Mouse (Mus musculus) small intestine, adult 2 months (tissue): ENCODE measurements at regions not wholly inside any gene's neighbourhood (a gene's known extent, or its start where the extent isn't known, plus 50 kb on each side); places are given as distances from the start of the nearest gene placed in this dataset.

ENCODE experiments used
- H3K27ac ChIP-seq: fragments of 200-500 bp; 2 replicates; pipeline ENCODE4 v1.5.1; 2012; ENCODE audit warnings: low read depth, low read length, control low read depth, inconsistent platforms; ENCODE audit not compliant: insufficient read depth
- H3K27me3 ChIP-seq: fragments of 200-500 bp; 2 replicates; pipeline ENCODE4 v1.6.1; 2012; ENCODE audit warnings: mild to moderate bottlenecking, moderate library complexity, low read length, inconsistent platforms; ENCODE audit not compliant: control insufficient read depth, insufficient read depth
- H3K36me3 ChIP-seq: fragments of 200-500 bp; 2 replicates; pipeline ENCODE4 v1.6.1; 2012; ENCODE audit warnings: mild to moderate bottlenecking, low read length, control low read depth, inconsistent platforms; ENCODE audit not compliant: control insufficient read depth, insufficient read depth
- H3K4me1 ChIP-seq: fragments of 200-500 bp; 2 replicates; pipeline ENCODE4 v1.6.1; 2012; ENCODE audit warnings: low read length, inconsistent platforms, mixed read lengths; ENCODE audit not compliant: control insufficient read depth, insufficient read depth, insufficient read length
- H3K4me3 ChIP-seq: fragments of 200-500 bp; 2 replicates; pipeline ENCODE4 v1.5.1; 2012; ENCODE audit warnings: low read depth, mild to moderate bottlenecking, control low read depth, inconsistent platforms, low read length, moderate library complexity
- CTCF ChIP-seq: fragments of 200-500 bp; IDR thresholded peaks from 2 replicates; pipeline ENCODE4 v1.5.1; 2012; ENCODE audit warnings: low read depth, mild to moderate bottlenecking, control low read depth, inconsistent platforms, low read length, moderate library complexity, mixed read lengths; ENCODE audit not compliant: insufficient replicate concordance, insufficient read length; ENCODE audit errors: extremely low read depth
- POLR2A ChIP-seq: fragments of 200-500 bp; IDR thresholded peaks from 2 replicates; pipeline ENCODE4 v1.6.1; 2012; ENCODE audit warnings: low read depth, mild to moderate bottlenecking, control low read depth, inconsistent platforms, low read length, moderate library complexity
- WGBS: fragments of 180-500 bp; shearing (Covaris S2); methylation state at CpG from one replicate; pipeline ENCODE4 v1.1.7; 2018; 5-methylcytosine and 5-hydroxymethylcytosine counted together

DNA sequence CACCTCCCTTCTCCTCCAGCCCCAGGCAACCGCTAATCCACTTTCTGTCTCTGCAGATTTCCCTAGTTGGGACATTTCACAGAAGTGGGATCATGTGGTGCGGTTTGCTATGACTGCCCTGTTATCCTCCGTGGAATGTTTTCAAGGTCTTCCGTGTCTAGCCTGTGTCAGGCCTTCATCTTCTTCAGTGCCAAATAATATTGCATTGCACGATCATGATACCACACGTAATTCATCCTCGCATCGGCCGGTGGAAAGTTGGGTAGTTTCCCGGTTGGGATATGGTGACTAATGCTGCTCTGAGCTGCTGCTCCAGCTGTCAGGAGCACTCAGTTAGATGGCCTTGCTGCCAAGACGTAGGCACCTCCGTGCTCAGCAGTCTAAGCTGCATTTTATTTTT, 55.3 kb upstream of the Otos start:
- Histone ChIP-seq H3K27me3 (no peaks in the 10 kb centered on the region; the same call in 1 of the 2 replicates), H3K36me3 (no peaks in the 10 kb centered on the region), H3K27ac (no peak overlapping the region; the same call in 1 of the 2 replicates), H3K4me3 (no peak overlapping the region), H3K4me1 (peaks cover 4% of the 10 kb centered on the region; the same call in 1 of the 2 replicates)
- 74% methylated on average over 12 of the region's 12 CpGs for WGBS
- TF ChIP-seq CTCF (no peak), POLR2A (no peak)

GRCm38 (mm10) chr1:92703270-92703669, 54.6 kb upstream of the Otos start:
- Histone ChIP-seq H3K4me3 (no peak overlapping the region), H3K27me3 (no peaks in the 10 kb centered on the region; the same call in 1 of the 2 replicates), H3K4me1 (peaks cover 4% of the 10 kb centered on the region; the same call in 1 of the 2 replicates), H3K36me3 (no peaks in the 10 kb centered on the region), H3K27ac (no peak overlapping the region)
- TF ChIP-seq CTCF (no peak), POLR2A (no peak)
- WGBS: 82% methylated on average over 3 of the region's 3 CpGs

DNA sequence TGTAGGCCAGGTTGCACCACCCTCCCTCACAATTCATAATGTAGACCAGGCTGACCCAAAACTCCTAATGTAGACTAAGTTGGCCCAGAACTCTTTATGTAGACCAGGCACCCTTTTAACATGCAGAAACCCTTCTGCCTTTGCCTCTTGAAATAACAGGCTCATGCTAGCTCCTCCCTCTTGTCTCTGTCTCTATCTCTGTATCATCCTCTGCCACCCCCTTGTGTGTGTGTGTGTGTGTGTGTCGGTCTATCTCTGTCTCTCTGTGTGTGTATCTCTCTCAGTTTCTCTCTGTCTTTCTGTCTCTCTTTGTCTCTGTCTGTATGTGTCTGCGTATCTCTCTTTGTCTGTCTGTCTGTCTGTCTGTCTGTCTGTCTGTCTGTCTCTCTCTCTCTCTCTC, 51.5 kb upstream of the Otos start:
- no peaks in the 10 kb centered on the region; the same call in 1 of the 2 replicates for H3K27me3 ChIP-seq
- H3K4me3 ChIP-seq: no peak overlapping the region
- TF ChIP-seq POLR2A (no peak), CTCF (no peak)
- H3K27ac ChIP-seq: no peak overlapping the region
- WGBS: 89% methylated on average over 2 of the region's 2 CpGs
- no peaks in the 10 kb centered on the region for H3K36me3 ChIP-seq
- peaks cover 4% of the 10 kb centered on the region; the same call in 1 of the 2 replicates for H3K4me1 ChIP-seq

DNA sequence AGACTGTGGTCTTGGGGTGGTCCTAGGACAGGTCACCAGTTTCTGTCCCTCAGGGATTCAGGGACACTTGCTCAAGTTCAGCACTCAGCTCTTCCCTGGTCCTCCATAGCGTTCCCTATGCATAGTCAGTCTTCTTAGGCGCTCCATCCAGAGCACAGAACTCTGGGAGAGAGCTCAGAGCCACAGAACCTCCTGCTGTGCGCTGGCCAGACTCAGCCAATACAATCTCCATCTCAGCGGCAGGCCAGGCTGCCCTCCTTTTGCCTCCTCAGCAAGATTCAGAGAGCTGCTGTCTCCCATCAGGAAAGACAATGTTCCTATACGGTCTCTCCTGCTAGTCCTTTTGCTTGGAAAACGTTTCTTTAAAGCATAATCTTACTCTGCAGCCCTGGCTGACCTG, 51.1 kb upstream of the Otos start:
- H3K4me3 ChIP-seq: no peak overlapping the region
- no peaks in the 10 kb centered on the region for H3K36me3 ChIP-seq
- H3K27me3 ChIP-seq: no peaks in the 10 kb centered on the region; the same call in 1 of the 2 replicates
- peaks cover 4% of the 10 kb centered on the region; the same call in 1 of the 2 replicates for H3K4me1 ChIP-seq
- no peak for TF ChIP-seq POLR2A
- no peak for TF ChIP-seq CTCF
- WGBS: 41% methylated on average over 6 of the region's 6 CpGs
- H3K27ac ChIP-seq: no peak overlapping the region

GRCm38 (mm10) chr1:92699048-92699447, 50.4 kb upstream of the Otos start:
- H3K36me3 ChIP-seq: no peaks in the 10 kb centered on the region
- no peak for TF ChIP-seq CTCF
- TF ChIP-seq POLR2A: no peak
- peaks cover 4% of the 10 kb centered on the region; the same call in 1 of the 2 replicates for H3K4me1 ChIP-seq
- no peak overlapping the region for H3K27ac ChIP-seq
- no peak overlapping the region for H3K4me3 ChIP-seq
- H3K27me3 ChIP-seq: no peaks in the 10 kb centered on the region; the same call in 1 of the 2 replicates
- WGBS: 15% methylated on average over 9 of the region's 9 CpGs

GRCm38 (mm10) chr1:92698541-92698940, 49.9 kb upstream of the Otos start:
- H3K27ac ChIP-seq: no peak overlapping the region
- H3K4me3 ChIP-seq: no peak overlapping the region
- WGBS: 85% methylated on average over 3 of the region's 3 CpGs
- no peaks in the 10 kb centered on the region for H3K36me3 ChIP-seq
- no peaks in the 10 kb centered on the region; the same call in 1 of the 2 replicates for H3K27me3 ChIP-seq
- peaks cover 4% of the 10 kb centered on the region; the same call in 1 of the 2 replicates for H3K4me1 ChIP-seq
- TF ChIP-seq POLR2A (no peak), CTCF (no peak)
